Comparison of ENCODE assay signal across 21 mouse cellular contexts in the genomic region with DNA sequence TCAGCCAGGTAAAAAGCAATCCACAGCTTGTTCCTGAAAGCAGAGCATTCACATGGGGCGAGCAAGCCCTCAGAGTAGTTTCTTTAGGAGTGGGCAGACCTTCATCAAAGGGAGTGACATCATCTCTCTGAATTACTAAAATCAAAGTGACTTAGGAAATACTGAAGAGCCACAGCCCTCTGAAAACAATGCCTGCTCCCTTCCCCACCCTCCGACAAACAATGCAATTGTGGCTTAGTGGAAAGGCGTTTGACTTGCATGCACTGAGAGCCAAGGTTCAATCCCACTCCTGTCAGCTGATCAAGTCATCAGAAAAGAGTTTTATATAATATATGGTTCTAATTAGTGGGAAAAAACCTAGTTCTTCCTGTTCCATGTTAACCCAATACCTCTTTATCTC. TPM values are rescaled to one million over a fixed set of nuclear protein-coding genes. Genes with fewer than 3 reads are reported as not detected.
DNase-seq lines count a peak whose midpoint lies in the region; ATAC-seq and TF ChIP-seq lines count a peak whose summit lies in the region.
"Had no signal": no experiment of that assay in that cellular context is flagged by ENCODE, and none has a peak within 500 bp of the region (broad histone marks: within the 10 kb centered on the region; RNA-seq: fewer than 3 reads in every experiment).

No protein-coding gene starts in this region.

- no peaks in the 10 kb centered on the region for H3K27me3 ChIP-seq in heart, adult 2 months (ENCODE audit: control insufficient read depth, insufficient read depth, low read length)
- H3K27me3 ChIP-seq in forebrain, embryonic 12.5 days, result no peaks in the 10 kb centered on the region
- H3K27me3 ChIP-seq: CH12.LX; embryonic facial prominence, embryonic 12.5 days; heart, embryonic 12.5 days; hindbrain, embryonic 15.5 days had no signal

- no peak for TF ChIP-seq CTCF in heart, adult 2 months (IDR thresholded peaks at IDR 0.05)
- TF ChIP-seq CTCF in layer of hippocampus, adult 2 months (conservative IDR thresholded peaks at IDR 0.05), result no peak

- peak overlapping the region; percentile 62 for H3K27ac ChIP-seq in heart, adult 2 months
- peak overlapping the region; percentile 51 for H3K27ac ChIP-seq in layer of hippocampus, adult 2 months
- H3K27ac ChIP-seq in forebrain, embryonic 12.5 days, result no peak overlapping the region
- H3K27ac ChIP-seq: embryonic facial prominence, embryonic 12.5 days; hindbrain, embryonic 10.5 days; hindbrain, embryonic 15.5 days had no signal

- ATAC-seq in forebrain, embryonic 12.5 days (ENCODE audit: low FRiP score), result no peak
- ATAC-seq: forebrain, embryonic 16.5 days; intestine, embryonic 16.5 days had no signal

- WGBS in heart, adult 2 months, result 40% methylated on average over 3 of the region's 3 CpGs
- WGBS in forebrain, embryonic 12.5 days, result 68% methylated on average over 3 of the region's 3 CpGs

- no peak for DNase-seq in heart, adult 2 months
- no peak for DNase-seq in heart, adult 8-10 months (ENCODE audit: low spot score)
- DNase-seq in layer of hippocampus, adult 2 months (ENCODE audit: low spot score in 2 of 2), result no peak
- DNase-seq in layer of hippocampus, adult 9-10 months (ENCODE audit: low spot score), result no peak
- peak; percentile 31 for DNase-seq in lung, postnatal 10 days
- no peak for DNase-seq in lung, adult 18-20 months
- DNase-seq: adrenal gland, postnatal 10 days; cerebellum, adult 11-12 months; cerebellum, adult 9-10 months; cerebellum, postnatal 25 days; gastrocnemius, postnatal 25 days; heart, postnatal 10 days had no signal

- peak; percentile 37; the same call in 1 of the 2 replicates for TF ChIP-seq POLR2A in heart, adult 2 months (IDR thresholded peaks at IDR 0.05; ENCODE audit: insufficient read depth, low read depth, low read length)

- H3K4me2 ChIP-seq in forebrain, embryonic 12.5 days, result no peak overlapping the region
- H3K4me2 ChIP-seq: embryonic facial prominence, embryonic 12.5 days; heart, embryonic 12.5 days; hindbrain, embryonic 15.5 days had no signal

- no peak overlapping the region for H3K9ac ChIP-seq in heart, adult 2 months (ENCODE audit: low read depth, low read length)
- H3K9ac ChIP-seq in forebrain, embryonic 12.5 days, result no peak overlapping the region
- H3K9ac ChIP-seq: embryonic facial prominence, embryonic 12.5 days; heart, embryonic 12.5 days; hindbrain, embryonic 15.5 days had no signal

- no peaks in the 10 kb centered on the region for H3K9me3 ChIP-seq in forebrain, embryonic 12.5 days
- H3K9me3 ChIP-seq: embryonic facial prominence, embryonic 12.5 days; heart, embryonic 12.5 days; hindbrain, embryonic 10.5 days; hindbrain, embryonic 15.5 days had no signal

- peaks cover 41% of the 10 kb centered on the region for H3K4me1 ChIP-seq in heart, adult 2 months (ENCODE audit: control insufficient read depth, insufficient read depth, low read length)
- H3K4me1 ChIP-seq in forebrain, embryonic 12.5 days, result peaks cover 21% of the 10 kb centered on the region

- H3K4me3 ChIP-seq in heart, adult 2 months, result no peak overlapping the region
- H3K4me3 ChIP-seq in layer of hippocampus, adult 2 months, result no peak overlapping the region
- no peak overlapping the region for H3K4me3 ChIP-seq in forebrain, embryonic 12.5 days (replicated peaks)
- H3K4me3 ChIP-seq: embryonic facial prominence, embryonic 12.5 days; heart, embryonic 12.5 days; hindbrain, embryonic 10.5 days; hindbrain, embryonic 15.5 days had no signal

- H3K79me2 ChIP-seq in heart, adult 2 months (replicated peaks; ENCODE audit: control insufficient read depth, insufficient read depth, low read length), result peaks cover 19% of the 10 kb centered on the region

- intact Hi-C loops in heart, adult 2 months (cut with DNase I), result no loop called here

- TF ChIP-seq EP300 in heart, adult 2 months (IDR thresholded peaks at IDR 0.05; ENCODE audit: insufficient read depth, low read depth, low read length), result peak; percentile 57; the same call in 1 of the 2 replicates

- H3K36me3 ChIP-seq in heart, adult 2 months (ENCODE audit: control insufficient read depth, insufficient read depth, low read length), result peaks cover 56% of the 10 kb centered on the region
- peaks cover 19% of the 10 kb centered on the region; the same call in 1 of the 2 replicates for H3K36me3 ChIP-seq in forebrain, embryonic 12.5 days (replicated peaks)
- H3K36me3 ChIP-seq: hindbrain, embryonic 15.5 days had no signal

RNA-seq across cellular contexts. Expression of a gene that starts 26.0 kb away (rescaled TPM):
- 100 to 1,000 TPM; 230 to 250 TPM for total RNA-seq in heart, adult 2 months (2021)
- 80.7 and 175 TPM in 2 replicates for polyA plus RNA-seq in heart, adult 2 months (2012; rRNA removed)
- total RNA-seq in heart, adult 8-10 months (2022), result 100 to 1,000 TPM; 205 to 238 (median 230) TPM
- 100 to 1,000 TPM in 1 of 2 experiments, 10 to 100 TPM in 1; 90.8 to 100 TPM for total RNA-seq in layer of hippocampus, adult 2 months (2021)
- 65.9 and 71.1 TPM in 2 replicates for polyA plus RNA-seq in forebrain, embryonic 12.5 days (2016; fragmentation: Nextera tagmentation; extraction: Ambion mirVana)
- total RNA-seq: CH12.LX; granulocyte monocyte progenitor cell, adult 5-6 weeks had no signal
